Mouse (Mus musculus) heart, postnatal 0 days (tissue): Measurements from ENCODE around the gene Pon2.

Experiments used
- CTCF ChIP-seq: IDR thresholded peaks from 2 replicates; pipeline ENCODE4 v1.5.1; 2016; ENCODE audit warnings: antibody characterized with exemption, control low read depth, low read depth
- EP300 ChIP-seq: IDR thresholded peaks from 2 replicates; pipeline ENCODE4 v1.6.1; 2016; ENCODE audit warnings: antibody characterized with exemption, low read depth

- TF ChIP-seq CTCF, result no peak
- TF ChIP-seq EP300, result no peak
Observed at GRCm38 (mm10) chr6:5282418-5282817, 15.8 kb downstream of the Pon2 start.
